Mouse (Mus musculus) CD4-positive, CD25-positive, alpha-beta regulatory T cell, adult 9 weeks (primary cell): ENCODE measurements around the gene Naa38. TPM values are rescaled to one million over a fixed set of nuclear protein-coding genes. Genes with fewer than 3 reads are reported as not detected.

Experiments used
- polyA plus RNA-seq: library from polyadenylated mRNA; unstranded; fragments of 100-300 nt; shearing (Covaris generic); gene quantifications from one replicate; pipeline ENCODE4 v1.2.1, GENCODE M21; 2017

Naa38 gene
- 146 TPM for polyA plus RNA-seq

DNA sequence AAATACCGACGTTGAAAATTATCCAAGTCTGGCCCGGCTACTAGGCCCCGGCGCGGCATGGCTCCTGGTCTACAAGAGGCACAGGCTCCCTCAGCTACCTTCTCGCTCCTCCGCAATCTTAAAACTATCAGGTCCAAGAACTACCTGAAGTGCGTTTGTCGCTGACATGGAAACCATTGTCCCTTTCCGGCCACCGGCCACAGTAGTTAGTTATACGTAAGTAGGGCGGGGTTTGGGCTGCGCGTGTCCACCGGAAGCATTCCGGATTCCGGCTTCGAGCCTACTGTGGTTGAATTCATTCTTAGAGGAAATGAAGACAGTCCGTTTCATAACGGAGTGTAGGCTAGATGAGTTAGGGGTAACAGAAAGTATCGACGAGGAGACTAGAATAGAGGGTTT is at the start of gene Naa38, which contains the start of gene Cyb5d1:
Gene Naa38 (plus strand): TSS at position 253 of the 399 bp plus-strand sequence.
Gene Cyb5d1 (minus strand): TSS at position 397 of the 399 bp plus-strand sequence.

DNA sequence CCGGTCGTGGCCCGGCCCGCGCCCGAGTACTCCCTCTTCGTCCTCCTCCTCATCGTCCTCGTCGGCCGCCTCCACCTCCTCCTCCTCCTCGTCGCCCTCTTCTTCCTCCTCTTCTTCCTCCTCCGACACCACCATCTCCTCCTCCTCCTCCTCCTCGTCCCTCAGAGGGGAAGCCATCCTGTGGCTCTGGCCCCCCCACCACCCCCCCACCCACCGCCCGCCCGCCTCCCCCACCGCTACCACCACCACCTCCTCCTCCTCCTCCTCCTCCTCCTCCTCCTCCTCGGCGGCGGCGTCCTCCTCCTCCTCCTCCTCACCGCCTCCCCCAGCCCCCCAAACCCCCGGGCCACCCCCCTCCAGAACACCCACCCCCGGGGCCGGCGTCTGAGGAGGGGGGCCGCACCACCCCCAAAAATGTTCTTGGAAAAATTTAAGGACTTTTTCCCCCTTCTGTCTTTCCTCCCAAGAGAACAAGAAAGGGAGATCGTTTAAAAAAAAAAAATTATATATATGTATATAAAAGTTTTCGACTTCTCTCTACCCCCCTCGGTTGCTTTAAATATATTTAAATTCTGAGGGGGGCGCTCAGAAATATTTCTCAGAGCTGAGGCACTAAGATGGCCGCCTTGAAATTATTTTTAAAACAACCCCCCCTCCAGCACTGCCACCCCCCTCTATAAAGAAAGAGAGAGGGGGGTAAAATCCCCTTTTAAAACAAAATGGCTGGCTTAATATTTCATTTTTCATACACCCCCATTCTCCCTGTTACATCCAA is 25.9 kb upstream of the Naa38 start, which contains the start of gene Chd3:
Gene Chd3 (minus strand): TSS at position 192 of the 775 bp plus-strand sequence.

DNA sequence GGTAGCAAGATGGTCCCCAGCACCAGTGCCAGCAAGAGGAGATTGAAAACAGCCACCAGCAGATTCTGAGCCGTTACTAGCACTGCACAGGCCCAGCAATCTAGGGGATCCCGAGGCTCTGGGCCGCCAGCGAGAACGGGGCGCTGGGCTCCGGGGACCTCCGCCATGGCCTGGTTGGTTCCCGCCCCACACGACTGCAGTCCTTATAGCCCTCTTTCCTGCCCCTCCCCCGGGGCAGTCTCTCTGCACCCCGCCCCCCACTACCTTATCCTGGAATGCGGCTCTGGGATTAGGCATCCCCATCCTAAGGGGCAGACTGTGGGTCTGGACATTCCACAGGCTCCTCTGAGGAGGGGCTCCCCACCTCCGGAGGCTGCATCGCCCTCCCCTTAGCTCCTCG is 2.8 kb downstream of the Naa38 start, which contains the start of gene Tmem88:
Gene Tmem88 (minus strand): TSS at position 176 of the 400 bp plus-strand sequence.

DNA sequence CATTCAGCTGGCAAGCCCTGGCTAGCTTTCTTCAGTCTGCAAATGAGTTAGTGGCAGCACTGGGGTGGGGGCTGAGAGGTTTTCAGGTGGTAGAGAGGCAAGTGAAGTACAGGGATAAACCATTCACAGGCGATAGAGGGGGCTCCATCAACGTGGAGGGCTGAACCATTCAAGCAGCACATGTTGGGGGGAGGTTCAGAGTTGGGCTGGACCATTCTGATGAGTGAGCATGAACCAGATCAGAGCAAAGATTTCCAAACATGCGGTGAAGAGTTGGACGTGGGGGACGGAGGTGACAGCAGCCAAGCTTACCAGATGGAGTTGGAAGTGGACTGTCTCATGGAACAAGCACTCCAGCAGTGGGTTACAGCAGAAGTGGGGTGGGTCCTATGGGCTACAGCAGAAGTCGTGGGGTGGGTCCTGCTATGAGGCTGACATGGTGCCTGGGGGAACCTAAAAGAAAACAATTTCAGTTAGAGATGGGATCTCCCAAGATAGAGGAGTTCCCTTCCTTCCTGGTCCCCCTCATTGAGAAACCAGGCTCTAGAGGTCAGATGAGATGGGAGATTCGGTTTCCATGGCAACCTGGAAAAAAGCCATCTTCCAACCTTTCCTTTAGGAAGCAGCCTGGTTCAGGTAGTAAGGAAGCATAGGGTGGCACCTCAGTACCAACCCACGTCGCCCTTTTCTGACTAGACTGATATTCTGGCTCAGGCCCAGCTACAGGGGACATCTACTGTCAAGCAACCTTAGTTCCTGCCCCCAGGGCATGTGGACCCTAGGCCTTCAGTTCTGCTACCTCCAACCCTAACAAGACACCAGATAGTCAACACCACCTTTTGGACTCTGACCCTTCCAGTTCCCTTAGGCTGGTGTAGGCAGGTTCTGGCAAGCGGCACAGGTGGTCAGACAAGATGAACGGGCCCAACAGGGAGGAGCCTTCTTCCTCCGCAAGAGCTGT is 18.2 kb downstream of the Naa38 start, which contains the start of gene Kdm6b:
Gene Kdm6b (minus strand): TSS at position 455 of the 961 bp plus-strand sequence.

Other genes with a start within 250 kb of the Naa38 start
- gene Alox12b, start 238.5 kb upstream of the Naa38 start, polyA plus RNA-seq = not detected
- gene Alox8, start 197.6 kb upstream of the Naa38 start, polyA plus RNA-seq = 7.9 TPM
- 0.24 TPM for gene Gucy2e, start 158.5 kb upstream of the Naa38 start, polyA plus RNA-seq
- gene Cntrob, start 71.7 kb upstream of the Naa38 start, polyA plus RNA-seq = 16.9 TPM
- gene Trappc1, start 71.5 kb upstream of the Naa38 start, polyA plus RNA-seq = 112 TPM
- gene Kcnab3, start 69.2 kb upstream of the Naa38 start, polyA plus RNA-seq = 2.9 TPM
- gene Rnf227, start 55.0 kb upstream of the Naa38 start, polyA plus RNA-seq = 4.7 TPM
- 60.6 TPM for gene Chd3, start 26.1 kb upstream of the Naa38 start, polyA plus RNA-seq
- gene Cyb5d1, start 144 bp downstream of the Naa38 start, polyA plus RNA-seq = 38.7 TPM
- gene Tmem88, start 2.7 kb downstream of the Naa38 start, polyA plus RNA-seq = 1.2 TPM
- 4.3 TPM for gene Kdm6b, start 18.2 kb downstream of the Naa38 start, polyA plus RNA-seq
- not detected for gene Dnah2, start 153.6 kb downstream of the Naa38 start, polyA plus RNA-seq
- gene Efnb3, start 164.7 kb downstream of the Naa38 start, polyA plus RNA-seq = 0.36 TPM
- 30.3 TPM for gene Wrap53, start 184.8 kb downstream of the Naa38 start, polyA plus RNA-seq
- 257 TPM for gene Trp53, start 184.9 kb downstream of the Naa38 start, polyA plus RNA-seq
- not detected for gene Atp1b2, start 210.5 kb downstream of the Naa38 start, polyA plus RNA-seq
- gene Shbg, start 222.4 kb downstream of the Naa38 start, polyA plus RNA-seq = not detected
- gene Sat2, start 226.5 kb downstream of the Naa38 start, polyA plus RNA-seq = not detected
- gene Fxr2, start 237.5 kb downstream of the Naa38 start, polyA plus RNA-seq = 9.2 TPM